Mouse (Mus musculus): ENCODE measurements around the gene Gm3278. TPM values are rescaled to one million over a fixed set of nuclear protein-coding genes. Genes with fewer than 3 reads are reported as not detected.
A peak's percentile ranks its signal among the peaks of the same experiment; 100 is the strongest.
"Not testable (repeated sequence)": the region's sequence is repeated elsewhere in the genome, so short reads cannot be mapped to it uniquely, and the experiment has no call there.

Gene Gm3278
- polyA plus RNA-seq (2011; ENCODE audit: insufficient read depth, insufficient read length, low read depth, missing spikeins) = not detected in 2 replicates

DNA sequence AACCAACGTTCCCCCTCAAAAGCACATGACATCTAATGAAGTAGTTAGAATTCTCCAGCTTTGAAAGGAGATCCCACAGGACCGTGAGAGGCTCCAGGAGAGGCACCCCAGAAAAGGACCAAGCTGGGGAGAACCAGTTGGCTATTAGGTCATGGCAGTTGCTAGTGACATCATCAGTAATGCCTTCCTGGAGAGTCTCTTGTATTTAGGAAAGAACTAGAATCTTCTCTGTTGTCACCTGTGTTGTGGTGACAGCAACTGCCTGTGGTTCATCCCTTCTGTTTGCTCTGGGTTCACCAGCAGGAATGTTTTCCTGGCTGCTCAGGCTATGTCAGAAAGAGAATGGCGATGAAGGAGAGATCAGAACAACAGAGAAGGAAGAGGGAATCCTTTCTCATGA is at the start of gene Gm3278:
Gene Gm3278 (plus strand): TSS at position 301 of the 400 bp plus-strand sequence.
- not testable (repeated sequence) for H3K27me3 ChIP-seq (ENCODE audit: control insufficient read depth, insufficient read depth, low read length, poor library complexity, severe bottlenecking); H3K4me1 ChIP-seq (ENCODE audit: control insufficient read depth, insufficient read depth, low read length); H3K36me3 ChIP-seq (ENCODE audit: control insufficient read depth, insufficient read depth, low read length, poor library complexity, severe bottlenecking); H3K9me3 ChIP-seq (replicated peaks; ENCODE audit: control insufficient read depth, insufficient read depth, low read length, poor library complexity, severe bottlenecking); H3K27ac ChIP-seq (ENCODE audit: insufficient read depth, low read length); H3K9ac ChIP-seq (ENCODE audit: low read depth, poor library complexity, severe bottlenecking); H3K4me3 ChIP-seq (ENCODE audit: low read depth, low read length)

DNA sequence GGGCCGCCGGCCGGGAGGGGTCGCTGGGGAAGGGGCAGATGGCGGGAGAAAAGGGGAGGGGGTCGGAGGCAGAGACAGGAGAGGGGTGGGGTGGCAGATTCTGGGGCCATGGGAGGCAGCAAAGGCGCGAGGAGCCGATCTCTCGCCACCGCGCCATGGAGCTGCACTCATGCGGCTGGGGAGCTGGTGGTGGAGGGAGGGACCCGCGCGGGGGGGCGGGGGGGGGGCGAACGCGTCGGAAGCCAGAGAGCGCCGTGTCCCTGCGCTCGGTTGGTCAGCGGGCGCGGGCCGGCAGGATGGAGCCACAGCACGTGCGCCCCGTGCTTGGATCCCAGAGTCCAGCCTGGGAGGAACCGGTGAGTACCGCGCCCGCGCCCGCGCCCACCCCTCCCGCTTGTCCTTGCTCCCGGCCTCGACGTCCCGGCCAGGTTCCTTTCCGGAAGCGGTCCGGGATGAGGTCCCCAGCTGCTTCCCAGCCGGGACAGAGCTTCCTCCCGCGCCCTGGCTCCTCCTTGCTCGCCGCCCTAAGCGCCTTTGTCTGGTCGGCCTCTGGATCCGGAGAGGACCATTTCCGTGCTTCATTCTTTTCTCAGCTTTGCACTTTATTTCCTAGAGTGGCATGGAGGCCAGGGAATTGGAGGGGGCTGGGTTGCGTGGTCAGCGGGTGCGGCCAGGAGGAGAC is 36.8 kb upstream of the Gm3278 start, which contains the start of gene Gm3264:
Gene Gm3264 (plus strand): TSS at position 278 of the 682 bp plus-strand sequence.
- not testable (repeated sequence) for H3K27ac ChIP-seq (ENCODE audit: insufficient read depth, low read length); H3K9me3 ChIP-seq (replicated peaks; ENCODE audit: control insufficient read depth, insufficient read depth, low read length, poor library complexity, severe bottlenecking); H3K36me3 ChIP-seq (ENCODE audit: control insufficient read depth, insufficient read depth, low read length, poor library complexity, severe bottlenecking); H3K27me3 ChIP-seq (ENCODE audit: control insufficient read depth, insufficient read depth, low read length, poor library complexity, severe bottlenecking); H3K9ac ChIP-seq (ENCODE audit: low read depth, poor library complexity, severe bottlenecking); H3K4me1 ChIP-seq (ENCODE audit: control insufficient read depth, insufficient read depth, low read length)
- H3K4me3 ChIP-seq (ENCODE audit: low read depth, low read length) = peak within 1 kb of the TSS; percentile 30; the same call in 1 of the 2 replicates

Other genes starting within 250 kb of the Gm3278 start
- gene Gm3239, start 228.2 kb upstream of the Gm3278 start, polyA plus RNA-seq (2011; ENCODE audit: insufficient read depth, insufficient read length, low read depth, missing spikeins) = not detected in 2 replicates
- gene Gm7876, start 183.2 kb upstream of the Gm3278 start, polyA plus RNA-seq (2011; ENCODE audit: insufficient read depth, insufficient read length, low read depth, missing spikeins) = not detected in 2 replicates
- gene Gm3252, start 165.6 kb upstream of the Gm3278 start, polyA plus RNA-seq (2011; ENCODE audit: insufficient read depth, insufficient read length, low read depth, missing spikeins) = 0.44 TPM in 1 of 2 replicates, not detected in the other
- gene Gm9602, start 116.1 kb upstream of the Gm3278 start, polyA plus RNA-seq (2011; ENCODE audit: insufficient read depth, insufficient read length, low read depth, missing spikeins) = not detected in 2 replicates
- gene Gm3269, start 54.3 kb upstream of the Gm3278 start, polyA plus RNA-seq (2011; ENCODE audit: insufficient read depth, insufficient read length, low read depth, missing spikeins) = not detected in 2 replicates
- 1.4 TPM in 1 of 2 replicates, not detected in the other for gene Gm3264, start 36.8 kb upstream of the Gm3278 start, polyA plus RNA-seq (2011; ENCODE audit: insufficient read depth, insufficient read length, low read depth, missing spikeins)
- gene Gm8297, start 91.5 kb downstream of the Gm3278 start, polyA plus RNA-seq (2011; ENCODE audit: insufficient read depth, insufficient read length, low read depth, missing spikeins) = not detected in 2 replicates
- not detected in 2 replicates for gene Gm3298, start 123.5 kb downstream of the Gm3278 start, polyA plus RNA-seq (2011; ENCODE audit: insufficient read depth, insufficient read length, low read depth, missing spikeins)
- not detected in 2 replicates for gene 4930555G01Rik, start 158.2 kb downstream of the Gm3278 start, polyA plus RNA-seq (2011; ENCODE audit: insufficient read depth, insufficient read length, low read depth, missing spikeins)
- 4.1 and 4.3 TPM in 2 replicates for gene Gm8281, start 178.6 kb downstream of the Gm3278 start, polyA plus RNA-seq (2011; ENCODE audit: insufficient read depth, insufficient read length, low read depth, missing spikeins)
- not detected in 2 replicates for gene Gm8279, start 239.1 kb downstream of the Gm3278 start, polyA plus RNA-seq (2011; ENCODE audit: insufficient read depth, insufficient read length, low read depth, missing spikeins)

Data from ES-Bruce4 (cell line).